Mouse (Mus musculus): ENCODE measurements around the gene Gucy2g. TPM values are rescaled to one million over a fixed set of nuclear protein-coding genes. Genes with fewer than 3 reads are reported as not detected.
"Not testable (repeated sequence)": the region's sequence is repeated elsewhere in the genome, so short reads cannot be mapped to it uniquely, and the experiment has no call there.

Gene Gucy2g
- total RNA-seq, 4 experiments from 2014 or later, result not detected

DNA sequence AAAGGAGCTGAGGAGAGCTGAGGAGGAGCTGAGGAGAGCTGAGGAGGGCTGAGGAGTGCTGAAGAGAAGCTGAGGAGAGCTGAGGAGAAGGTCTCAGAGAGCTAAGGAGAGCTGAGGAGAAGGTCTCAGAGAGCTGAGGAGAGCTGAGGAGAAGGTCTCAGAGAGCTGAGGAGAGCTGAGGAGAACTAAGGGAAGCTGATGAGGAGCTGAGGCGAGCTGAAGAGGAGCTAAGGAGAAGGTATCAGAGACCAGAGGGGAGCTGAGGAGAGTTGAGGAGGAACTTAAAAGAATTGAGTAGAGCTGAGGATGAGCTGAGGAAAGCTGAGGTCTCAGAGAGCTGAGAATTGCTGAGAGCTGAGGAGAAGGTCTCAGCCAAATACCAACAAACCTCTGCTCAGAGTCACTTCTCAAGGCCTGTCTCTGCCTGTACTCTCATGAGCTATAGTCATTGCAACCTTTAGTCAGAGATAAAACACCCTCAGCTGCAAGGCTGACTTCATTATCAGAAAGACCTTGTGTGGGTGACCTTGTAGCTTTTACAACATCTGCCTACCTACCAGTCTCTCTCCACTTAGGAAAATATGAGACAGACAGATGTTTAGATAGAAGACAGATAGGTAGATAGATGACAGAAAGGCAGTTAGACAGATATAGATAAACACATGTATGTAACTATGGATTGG is 75.7 kb downstream of the Gucy2g start:
- no peak for DNase-seq (ENCODE audit: low spot score)

DNA sequence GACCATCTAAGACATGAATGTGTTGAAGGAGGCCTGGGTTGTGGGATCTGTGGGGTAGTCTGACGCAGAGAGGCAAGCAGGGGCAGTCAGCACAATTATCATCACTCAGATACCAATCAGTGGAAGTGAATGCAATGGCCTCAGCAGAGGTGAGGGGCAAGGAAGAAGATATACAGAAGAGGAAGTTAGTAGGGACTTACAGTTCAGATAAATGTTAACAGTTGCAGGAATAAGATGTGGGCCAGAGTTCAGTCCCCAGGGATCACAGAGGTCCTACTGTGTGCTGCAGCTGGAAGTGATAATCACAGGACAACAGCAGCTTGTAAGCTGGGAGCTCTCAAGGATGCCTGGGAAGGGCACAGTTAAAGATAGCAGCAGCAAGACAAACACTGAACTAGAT is 76.9 kb downstream of the Gucy2g start:
- DNase-seq (ENCODE audit: low spot score), result no peak

DNA sequence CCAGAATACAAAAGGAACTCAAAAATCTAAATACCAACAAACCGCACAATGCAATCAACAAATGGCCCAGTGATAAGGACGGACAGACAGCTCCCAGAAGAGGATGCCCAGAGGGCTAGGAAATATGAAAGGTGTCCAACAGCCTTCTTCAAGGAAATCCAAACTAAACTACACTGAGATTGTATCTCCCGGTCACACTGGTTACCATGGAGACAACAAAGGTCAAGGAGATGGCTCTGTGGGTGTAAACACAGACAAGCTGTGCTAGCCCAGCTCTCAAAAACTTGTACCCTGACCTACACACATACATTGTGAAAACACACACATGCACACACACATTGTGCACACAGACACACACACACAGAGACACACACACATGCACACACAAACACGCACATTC is 78.8 kb downstream of the Gucy2g start:
- DNase-seq (ENCODE audit: low spot score), result no peak

DNA sequence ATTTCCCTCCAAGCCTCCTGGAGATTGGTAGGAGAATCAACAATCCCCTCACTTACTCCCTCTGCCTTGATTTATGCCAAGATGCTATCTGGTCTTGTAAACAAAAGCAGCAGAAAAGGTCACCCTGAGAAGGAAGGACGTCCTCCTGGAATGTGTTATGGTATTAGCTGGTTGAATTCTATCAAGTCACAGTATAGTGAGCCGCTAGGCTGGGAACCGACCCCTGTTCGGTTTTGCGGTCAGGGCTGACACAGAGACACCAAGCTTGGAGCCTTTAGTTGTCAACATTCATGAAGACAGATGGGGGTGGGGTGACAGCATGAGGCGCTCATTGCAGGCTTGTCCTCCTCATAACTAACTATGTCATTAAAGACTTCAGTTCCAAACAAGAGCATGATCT is 81.2 kb downstream of the Gucy2g start:
- no peak for DNase-seq (ENCODE audit: low spot score)

DNA sequence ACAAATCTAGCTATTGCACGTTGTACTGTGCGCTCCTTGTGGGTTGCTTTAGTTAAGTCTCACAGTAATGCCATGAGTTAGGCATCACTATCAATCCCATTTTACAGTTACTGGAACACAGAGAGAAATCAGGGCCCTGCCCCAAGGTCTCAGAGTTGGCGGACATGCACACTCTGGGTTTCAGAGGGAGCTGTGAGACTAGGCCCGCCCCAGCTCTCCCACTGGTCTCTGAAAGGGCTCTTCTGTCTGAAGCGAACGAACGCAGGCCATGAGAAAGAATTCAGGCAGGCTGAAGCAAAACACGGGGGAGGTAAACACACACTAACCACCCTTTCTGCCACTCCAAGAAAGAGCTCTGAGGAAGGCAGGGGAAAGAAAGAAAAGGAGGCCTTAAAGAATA is 82.4 kb downstream of the Gucy2g start:
- DNase-seq (ENCODE audit: low spot score), result no peak

DNA sequence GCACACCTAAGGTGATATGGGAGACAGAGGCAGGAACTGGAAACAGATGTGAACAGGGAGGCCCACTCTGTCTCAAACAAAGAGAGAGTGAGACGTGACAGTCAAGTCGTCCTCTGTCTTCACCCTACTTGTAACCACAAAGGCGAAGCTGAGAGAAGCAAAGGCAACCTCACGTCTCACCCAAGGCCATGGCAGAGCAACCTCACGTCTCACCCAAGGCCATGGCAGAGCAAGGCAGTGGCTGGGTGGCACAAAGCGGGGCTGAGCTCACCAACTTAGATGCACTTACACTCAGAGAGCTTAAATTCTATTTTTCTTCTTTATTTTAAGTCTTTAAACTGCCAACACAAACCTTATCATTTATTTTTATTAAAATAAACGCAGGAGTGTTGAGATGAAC is 84.0 kb downstream of the Gucy2g start:
- no peak for DNase-seq (ENCODE audit: low spot score)

DNA sequence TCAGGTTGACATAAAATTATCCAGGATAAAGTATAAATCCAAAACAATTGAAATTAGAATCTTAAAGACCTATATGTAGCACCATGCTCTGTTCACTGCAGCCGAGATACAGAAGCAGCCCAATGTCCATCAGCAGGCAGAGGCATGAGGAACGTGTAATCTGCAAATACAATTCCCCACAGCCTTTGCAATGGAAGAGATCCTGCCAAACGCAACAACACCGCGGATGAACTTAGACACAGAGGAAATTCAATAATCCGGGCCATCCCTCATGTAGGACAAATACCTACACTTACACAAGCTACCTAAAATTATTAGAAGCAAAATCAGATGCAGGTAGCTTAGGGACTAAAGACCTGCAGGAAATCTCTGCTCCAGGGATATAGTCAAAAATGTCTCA is 88.1 kb downstream of the Gucy2g start:
- no peak for DNase-seq (ENCODE audit: low spot score)

DNA sequence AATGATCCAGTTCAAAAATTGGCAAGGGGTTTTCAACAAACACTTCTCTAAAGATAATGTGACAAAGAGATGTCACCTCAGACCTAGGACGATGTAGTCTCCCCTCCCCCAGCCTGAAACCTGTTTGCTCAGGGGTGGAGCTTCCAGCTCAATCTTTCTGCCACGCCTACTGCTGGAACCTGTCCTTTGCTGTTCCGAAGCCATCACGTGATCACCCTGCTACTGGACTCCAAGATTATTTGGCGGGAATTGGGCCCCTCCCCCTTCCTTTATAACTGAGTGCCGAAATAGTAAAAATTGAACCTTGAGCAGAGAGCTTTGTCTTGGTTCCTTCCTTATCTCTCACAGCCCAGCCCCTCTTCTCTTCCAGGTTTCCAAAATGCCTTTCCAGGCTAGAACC is 88.8 kb downstream of the Gucy2g start:
- not testable (repeated sequence) for DNase-seq (ENCODE audit: low spot score)

DNA sequence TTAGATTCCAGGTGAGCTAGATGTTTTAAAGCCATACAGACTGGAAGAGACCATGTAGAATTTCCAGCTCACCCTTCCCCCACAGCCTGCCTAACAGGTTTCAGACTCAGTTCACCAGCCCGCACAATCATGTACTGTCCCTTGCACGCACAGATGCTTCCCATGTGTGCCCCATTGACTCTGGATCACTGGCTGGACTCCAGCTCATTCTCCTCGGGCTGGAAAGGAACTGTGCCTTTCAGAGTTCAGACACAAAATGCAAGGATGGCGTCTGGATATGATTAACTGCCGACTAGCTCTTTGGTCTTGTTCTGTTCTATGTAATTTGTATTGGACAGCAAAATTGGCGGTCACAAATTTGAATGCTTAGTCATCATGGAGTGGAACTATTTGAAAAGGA is 91.4 kb downstream of the Gucy2g start:
- DNase-seq (ENCODE audit: low spot score), result no peak

DNA sequence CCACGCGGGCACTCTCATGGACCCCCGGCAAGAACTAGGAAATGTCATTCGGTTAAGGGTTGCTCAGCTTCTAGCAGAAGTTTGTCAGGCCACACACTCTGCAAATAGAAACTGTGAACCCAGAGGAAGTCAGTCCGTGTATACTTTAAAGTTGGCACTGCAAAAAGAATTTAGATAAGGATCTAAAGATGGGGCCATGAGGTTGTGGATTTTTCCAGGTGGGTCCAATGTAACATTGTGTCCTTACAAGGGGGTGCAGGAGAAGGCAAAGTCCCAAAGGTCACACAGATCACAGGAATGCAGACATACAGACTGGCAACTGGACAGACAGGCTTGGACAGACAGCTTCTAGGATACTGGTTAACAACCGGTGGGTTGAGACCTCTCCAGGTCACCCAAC is 92.9 kb downstream of the Gucy2g start:
- no peak for DNase-seq (ENCODE audit: low spot score)

Small RNAs within 50 kb of the gene (microRNA-seq; reads per million reads assigned to microRNA genes)
- gene Mir6715, result 1.4 reads per million

Other genes with a start within 250 kb of the Gucy2g start
- gene Gpam, start 114.0 kb downstream of the Gucy2g start, total RNA-seq (2022), result 100 to 1,000 TPM; 170 to 216 (median 189) TPM
- under 1 TPM; 0.14 to 0.41 (median 0.29) TPM for gene Tectb, start 60.5 kb downstream of the Gucy2g start, total RNA-seq (2022)
- gene Acsl5, start 10.7 kb upstream of the Gucy2g start, total RNA-seq (2022), result 10 to 100 TPM; 10.8 to 12.4 (median 11.5) TPM
- gene Zdhhc6, start 74.8 kb upstream of the Gucy2g start, total RNA-seq (2022), result 10 to 100 TPM; 19.7 to 20.5 (median 20.2) TPM
- 10 to 100 TPM; 15.7 to 19.5 (median 17.5) TPM for gene Vti1a, start 75.1 kb upstream of the Gucy2g start, total RNA-seq (2022)